Mouse (Mus musculus): ENCODE measurements around the gene Arrdc5.
"Not testable (repeated sequence)": the region's sequence is repeated elsewhere in the genome, so short reads cannot be mapped to it uniquely, and the experiment has no call there.

DNA sequence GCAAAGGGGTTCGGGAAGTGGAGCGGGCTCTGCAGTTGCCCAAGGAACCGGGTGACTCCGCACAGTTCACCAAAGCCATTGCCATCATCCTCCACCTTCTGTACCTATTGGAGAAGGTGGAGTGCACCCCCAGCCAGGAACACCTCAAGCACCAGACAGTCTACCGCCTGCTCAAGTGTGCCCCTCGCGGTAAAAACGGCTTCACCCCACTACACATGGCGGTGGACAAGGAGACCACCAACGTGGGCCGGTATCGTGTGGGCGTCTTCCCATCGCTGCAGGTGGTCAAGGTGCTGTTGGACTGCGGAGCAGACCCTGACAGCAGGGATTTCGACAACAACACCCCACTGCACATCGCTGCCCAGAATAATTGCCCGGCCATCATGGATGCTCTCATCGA, 41.8 kb downstream of the Arrdc5 start:
- TF ChIP-seq CTCF (IDR thresholded peaks at IDR 0.05; ENCODE audit: control insufficient read depth, insufficient read depth, low read length); POLR2A (IDR thresholded peaks at IDR 0.05; ENCODE audit: borderline replicate concordance, control insufficient read depth, low read depth, low read length): not testable (repeated sequence)

Data from bone marrow, adult 2 months (tissue).